Mouse (Mus musculus): ENCODE results near the gene Olfr76.
"Not testable (repeated sequence)": the region's sequence is repeated elsewhere in the genome, so short reads cannot be mapped to it uniquely, and the experiment has no call there.

Gene Olfr76

GRCm38 (mm10) chr19:12123103-12123502 lies at the start of gene Olfr76:
TSS of gene Olfr76 (minus strand) at chr19:12123203.
- DNase-seq (ENCODE audit: low spot score in 2 of 2) = no peak

- not testable (repeated sequence) for DNase-seq (ENCODE audit: low spot score in 2 of 2)
These were observed 47.1 kb upstream of the Olfr76 start, which contains the start of gene Olfr1555-ps1 for GRCm38 (mm10) chr19:12170062-12170599. TSS of gene Olfr1555-ps1 (minus strand) at chr19:12170112.

- DNase-seq (ENCODE audit: low spot score in 2 of 2) = no peak
These were observed 22.4 kb upstream of the Olfr76 start for GRCm38 (mm10) chr19:12145452-12145851.

DNA sequence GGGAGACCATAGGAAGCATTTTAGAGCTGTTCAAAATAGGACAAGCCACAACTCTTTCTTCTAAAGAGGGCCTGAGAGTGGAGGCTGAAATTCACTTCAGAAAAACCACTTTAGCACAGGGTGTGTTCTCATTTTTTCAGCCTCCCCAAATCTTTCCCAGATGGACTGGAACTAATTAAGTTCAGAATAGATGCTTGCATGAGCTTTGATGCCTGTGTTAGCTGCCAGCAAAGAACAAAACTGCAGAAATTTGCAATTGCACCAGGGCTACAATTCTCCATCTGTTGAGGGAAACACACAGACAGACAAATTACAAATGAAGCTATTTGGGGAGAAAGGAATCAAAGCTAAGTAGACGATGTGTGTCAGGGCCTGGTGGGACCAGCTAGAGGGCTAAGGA lies 20.4 kb upstream of the Olfr76 start:
- DNase-seq (ENCODE audit: low spot score in 2 of 2) = no peak

GRCm38 (mm10) chr19:12134289-12134688 lies 11.3 kb upstream of the Olfr76 start:
- no peak for DNase-seq (ENCODE audit: low spot score in 2 of 2)

- no peak for DNase-seq (ENCODE audit: low spot score in 2 of 2)
These were observed 6.5 kb downstream of the Olfr76 start for GRCm38 (mm10) chr19:12116464-12116863.

- no peak for DNase-seq (ENCODE audit: low spot score in 2 of 2)
These were observed 7.2 kb downstream of the Olfr76 start, which contains the start of gene Olfr1428 for GRCm38 (mm10) chr19:12115797-12116196. TSS of gene Olfr1428 (minus strand) at chr19:12115897.

DNA sequence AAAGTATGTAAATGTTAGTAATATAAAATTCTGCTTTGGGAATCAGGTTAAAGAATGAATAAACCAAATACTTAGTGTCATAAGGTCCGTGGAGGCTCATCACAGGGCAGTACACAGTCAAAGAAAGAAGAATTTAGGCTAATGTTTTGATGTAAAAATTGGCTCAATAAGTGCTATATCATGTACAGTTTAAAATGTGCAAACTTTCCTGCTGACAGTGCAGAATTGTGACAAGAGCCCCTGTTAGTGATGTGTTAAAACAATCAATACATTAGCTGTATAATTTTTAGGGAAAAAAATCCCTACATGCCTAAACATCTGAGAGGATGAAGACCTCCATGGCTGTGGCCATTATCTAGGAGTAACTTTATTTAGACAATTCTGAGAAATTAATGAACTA lies 9.2 kb downstream of the Olfr76 start:
- no peak for DNase-seq (ENCODE audit: low spot score in 2 of 2)

DNA sequence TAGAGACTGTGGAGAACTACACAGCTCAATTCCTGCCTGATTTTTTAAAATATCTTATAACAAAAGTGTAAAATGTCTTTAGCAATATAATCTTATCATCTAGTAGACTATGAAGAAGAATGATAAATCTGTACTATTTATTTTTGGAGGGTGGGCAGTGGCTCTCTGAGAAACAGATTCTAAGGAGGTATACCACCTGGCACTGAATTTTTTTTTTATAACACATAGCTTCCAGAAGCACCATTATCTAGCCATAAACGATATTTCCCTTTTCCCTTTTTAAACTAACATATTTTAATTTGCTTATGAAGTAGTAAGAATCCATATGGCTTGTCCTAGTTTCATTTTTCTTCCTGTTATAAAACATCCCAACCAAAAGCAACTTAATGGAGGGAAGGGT lies 18.5 kb downstream of the Olfr76 start:
- DNase-seq (ENCODE audit: low spot score in 2 of 2) = no peak

DNA sequence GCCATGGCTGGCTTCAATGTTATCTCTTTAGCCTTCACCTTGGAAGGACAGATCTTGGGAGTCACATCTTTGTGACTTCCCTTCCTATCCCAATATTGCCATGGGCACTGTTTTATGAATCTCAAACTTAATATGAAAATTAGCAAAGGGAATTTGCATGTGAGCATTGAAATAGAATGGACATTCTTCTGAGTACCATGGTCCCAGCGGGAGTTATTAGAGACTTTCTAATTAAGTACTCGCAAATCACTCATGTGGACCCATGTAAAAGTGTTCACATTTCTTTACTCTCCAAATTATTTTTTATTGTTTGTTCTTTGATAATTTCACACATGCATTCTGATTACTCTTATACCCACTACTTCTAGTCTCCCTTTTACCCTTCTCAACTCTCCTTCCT lies 19.8 kb downstream of the Olfr76 start, which contains the start of gene Olfr1427:
TSS of gene Olfr1427 (minus strand) at position 101 of the 400 bp plus-strand sequence.
- no peak for DNase-seq (ENCODE audit: low spot score in 2 of 2)

- no peak for DNase-seq (ENCODE audit: low spot score in 2 of 2)
These were observed 31.1 kb downstream of the Olfr76 start, which contains the start of gene Olfr1426 for GRCm38 (mm10) chr19:12091913-12092312. TSS of gene Olfr1426 (minus strand) at chr19:12092013.

DNA sequence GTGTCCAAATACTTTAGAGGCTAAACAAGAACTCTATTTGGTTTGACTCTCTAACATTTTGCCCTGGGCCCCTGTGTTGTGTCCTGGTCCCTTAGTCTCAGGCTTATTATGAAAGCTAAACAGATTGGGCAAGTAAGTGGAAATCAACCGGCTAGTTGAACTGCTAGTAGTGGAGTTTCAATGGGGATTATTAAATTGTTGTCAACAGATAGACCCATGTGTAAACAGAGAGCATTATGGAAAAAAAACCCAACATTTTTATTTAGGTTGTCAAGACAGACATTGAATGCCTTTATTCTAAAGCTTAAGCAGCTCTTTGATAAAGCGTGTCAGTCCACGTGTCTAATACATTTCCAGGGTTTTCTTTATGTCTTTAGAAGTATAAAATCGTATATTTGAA lies 45.4 kb downstream of the Olfr76 start, which contains the start of gene Olfr1425:
TSS of gene Olfr1425 (minus strand) at position 101 of the 400 bp plus-strand sequence.
- DNase-seq (ENCODE audit: low spot score in 2 of 2) = not testable (repeated sequence)

GRCm38 (mm10) chr19:12069546-12069945 lies 53.5 kb downstream of the Olfr76 start:
- not testable (repeated sequence) for DNase-seq (ENCODE audit: low spot score in 2 of 2)

Data from spleen, postnatal 10 days (tissue).